Mouse (Mus musculus) gastrocnemius, adult 2 months (tissue): ENCODE measurements around the gene Bod1l. TPM values are rescaled to one million over a fixed set of nuclear protein-coding genes. Genes with fewer than 3 reads are reported as not detected.

ENCODE experiments used
- DNase-seq: peaks from one replicate; pipeline ENCODE4 v3.0.0; 2022
- H3K27ac ChIP-seq: fragments of 200-600 bp; 2 replicates; pipeline ENCODE4 v1.8.1; 2022; ENCODE audit warnings: mild to moderate bottlenecking
- H3K4me3 ChIP-seq: fragments of 200-600 bp; 2 replicates; pipeline ENCODE4 v1.8.1; 2022; ENCODE audit warnings: mild to moderate bottlenecking, moderate library complexity
- CTCF ChIP-seq: fragments of 200-600 bp; IDR thresholded peaks from 2 replicates; pipeline ENCODE4 v1.8.1; 2022; ENCODE audit warnings: antibody characterized with exemption, mild to moderate bottlenecking, moderate library complexity
- intact Hi-C: fragments of 180-260 bp; cut with DNase I; formaldehyde crosslinking; loops from one replicate; pipeline ENCODE4 v1.15.1; 2025
- total RNA-seq, 2 experiments: library from RNA; stranded (reverse); gene quantifications; 2 replicates each; pipeline ENCODE4 v1.2.3; 2021

Bod1l gene
- total RNA-seq, 2 experiments from 2014 or later, result 16.7 to 17.0 TPM

- peak overlapping the region; percentile 24; the same call in 1 of the 2 replicates for H3K4me3 ChIP-seq
- TF ChIP-seq CTCF, result no peak
- no peak for DNase-seq
- intact Hi-C loops, result no loop called here
- H3K27ac ChIP-seq, result no peak overlapping the region
Measured at GRCm38 (mm10) chr5:41762141-41762946, 81.8 kb downstream of the Bod1l start.

- H3K27ac ChIP-seq, result no peak overlapping the region
- intact Hi-C loops, result no loop called here
- peak overlapping the region; percentile 24 for H3K4me3 ChIP-seq
- no peak for TF ChIP-seq CTCF
- DNase-seq, result no peak
Measured at GRCm38 (mm10) chr5:41761509-41762140, 82.5 kb downstream of the Bod1l start.

GRCm38 (mm10) chr5:41760831-41761508 lies 83.1 kb downstream of the Bod1l start:
- TF ChIP-seq CTCF, result no peak
- intact Hi-C loops, result no loop called here
- H3K4me3 ChIP-seq, result no peak overlapping the region

GRCm38 (mm10) chr5:41760071-41760470 lies 84.0 kb downstream of the Bod1l start:
- no peak for TF ChIP-seq CTCF
- DNase-seq, result no peak
- Histone ChIP-seq H3K27ac (no peak overlapping the region), H3K4me3 (no peak overlapping the region)
- intact Hi-C loops, result no loop called here

More at GRCm38 (mm10) chr5:41760831-41761508, 83.1 kb downstream of the Bod1l start:
- DNase-seq, result no peak
- no peak overlapping the region for H3K27ac ChIP-seq

GRCm38 (mm10) chr5:41758671-41759639 lies 85.2 kb downstream of the Bod1l start:
- intact Hi-C loops, result no loop called here
- Histone ChIP-seq H3K27ac (no peak overlapping the region), H3K4me3 (no peak overlapping the region)
- no peak for DNase-seq
- TF ChIP-seq CTCF, result no peak

GRCm38 (mm10) chr5:41757338-41757737 lies 86.8 kb downstream of the Bod1l start:
- TF ChIP-seq CTCF, result no peak

GRCm38 (mm10) chr5:41756396-41756795 lies 87.7 kb downstream of the Bod1l start:
- no peak overlapping the region for H3K27ac ChIP-seq
- H3K4me3 ChIP-seq, result no peak overlapping the region
- intact Hi-C loops, result no loop called here
- DNase-seq, result no peak
- no peak for TF ChIP-seq CTCF

More at GRCm38 (mm10) chr5:41757338-41757737, 86.8 kb downstream of the Bod1l start:
- intact Hi-C loops, result no loop called here
- Histone ChIP-seq H3K27ac (no peak overlapping the region), H3K4me3 (no peak overlapping the region)
- no peak for DNase-seq

GRCm38 (mm10) chr5:41755373-41755960 lies 88.6 kb downstream of the Bod1l start:
- Histone ChIP-seq H3K27ac (no peak overlapping the region), H3K4me3 (no peak overlapping the region)
- intact Hi-C loops, result no loop called here
- no peak for TF ChIP-seq CTCF
- no peak for DNase-seq

GRCm38 (mm10) chr5:41754836-41755235 lies 89.3 kb downstream of the Bod1l start:
- no peak for TF ChIP-seq CTCF
- DNase-seq, result no peak
- intact Hi-C loops, result no loop called here
- Histone ChIP-seq H3K27ac (no peak overlapping the region), H3K4me3 (peak overlapping the region; percentile 45)

- no peak for TF ChIP-seq CTCF
- Histone ChIP-seq H3K27ac (no peak overlapping the region), H3K4me3 (peak overlapping the region; percentile 45)
- intact Hi-C loops, result no loop called here
- DNase-seq, result no peak
Measured at GRCm38 (mm10) chr5:41754226-41754775, 89.8 kb downstream of the Bod1l start.

- no peak for DNase-seq
- H3K4me3 ChIP-seq, result no peak overlapping the region
- no peak for TF ChIP-seq CTCF
- no peak overlapping the region for H3K27ac ChIP-seq
- intact Hi-C loops, result no loop called here
Measured at GRCm38 (mm10) chr5:41752721-41753120, 91.4 kb downstream of the Bod1l start.
